Mouse (Mus musculus) left cerebral cortex, postnatal 25 days (tissue): ENCODE results near the gene Map4k3. TPM values are rescaled to one million over a fixed set of nuclear protein-coding genes. Genes with fewer than 3 reads are reported as not detected.

Experiments used
- DNase-seq, 2 experiments: peaks; one replicate each; pipeline ENCODE4 v3.0.0; 2022; ENCODE audit warnings: low spot score in 2 of 2, mixed read lengths in 1 of 2
- intact Hi-C: fragments of 180-260 bp; cut with DNase I; formaldehyde crosslinking; loops from one replicate; pipeline ENCODE4 v1.15.1; 2025
- total RNA-seq, 2 experiments: library from RNA; stranded (reverse); gene quantifications; 2 replicates each; pipeline ENCODE4 v1.2.3; 2021

Map4k3 gene
- total RNA-seq, 2 experiments from 2014 or later, result 62.3 to 72.3 TPM

DNA sequence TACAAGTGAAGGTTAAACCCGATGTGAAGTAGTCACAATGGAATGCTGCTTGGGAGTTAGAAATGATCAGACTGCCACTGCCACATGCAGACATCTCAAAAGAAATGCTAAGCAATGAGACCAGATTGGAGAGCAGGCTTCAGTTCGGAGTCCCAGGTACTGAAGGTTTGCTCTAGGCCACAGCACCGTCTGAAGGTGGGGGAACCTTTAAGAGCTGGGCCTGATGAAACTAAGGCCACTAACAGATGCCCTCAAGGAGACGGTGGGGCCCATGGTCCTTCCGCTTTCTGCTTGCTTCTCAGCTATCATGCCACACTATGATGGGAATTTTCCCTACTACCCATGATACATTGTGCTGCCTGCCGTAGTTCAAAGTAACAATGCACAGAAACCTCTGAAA lies 32.1 kb downstream of the Map4k3 start:
- no peak for DNase-seq
- intact Hi-C loops, result no loop called here

DNA sequence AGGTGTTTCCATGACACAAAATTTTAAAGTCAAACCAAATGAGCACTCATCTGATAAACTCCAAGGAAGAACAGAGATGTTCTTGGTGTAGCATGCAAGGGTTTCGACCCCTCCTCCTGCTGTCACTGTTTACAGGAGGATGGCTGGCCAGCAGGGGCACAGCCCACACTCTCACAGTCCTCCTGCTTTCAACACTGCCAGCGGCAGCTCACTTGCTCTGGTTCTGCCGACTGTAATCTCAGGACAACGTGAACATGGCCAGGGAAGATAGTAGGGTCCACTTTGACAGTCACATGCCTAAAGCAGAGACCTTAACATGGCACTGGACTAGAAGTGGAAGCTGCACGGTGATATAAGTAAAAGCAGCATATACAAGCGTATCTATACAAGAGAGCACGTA lies 34.6 kb downstream of the Map4k3 start:
- DNase-seq, result no peak
- intact Hi-C loops, result no loop called here

DNA sequence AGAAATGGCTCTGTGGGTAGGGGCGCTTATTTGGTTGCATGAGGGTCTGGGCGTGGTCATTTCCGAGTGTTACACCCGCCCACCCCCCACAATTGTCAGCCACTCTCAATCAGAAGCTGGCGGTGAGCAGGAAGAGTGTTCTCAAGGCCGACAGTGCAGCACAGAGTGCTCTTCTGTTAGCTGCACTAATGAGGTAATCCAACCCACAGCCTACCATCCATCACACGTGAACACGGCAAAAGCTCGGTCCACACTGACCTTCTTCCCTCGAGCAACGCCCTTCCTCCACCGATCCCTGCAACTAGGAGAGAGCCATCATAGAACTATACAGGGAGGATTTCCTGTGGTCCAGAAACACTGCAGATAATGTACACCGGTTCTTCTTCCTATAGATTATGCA lies 36.1 kb downstream of the Map4k3 start:
- intact Hi-C loops, result no loop called here
- DNase-seq, result no peak

DNA sequence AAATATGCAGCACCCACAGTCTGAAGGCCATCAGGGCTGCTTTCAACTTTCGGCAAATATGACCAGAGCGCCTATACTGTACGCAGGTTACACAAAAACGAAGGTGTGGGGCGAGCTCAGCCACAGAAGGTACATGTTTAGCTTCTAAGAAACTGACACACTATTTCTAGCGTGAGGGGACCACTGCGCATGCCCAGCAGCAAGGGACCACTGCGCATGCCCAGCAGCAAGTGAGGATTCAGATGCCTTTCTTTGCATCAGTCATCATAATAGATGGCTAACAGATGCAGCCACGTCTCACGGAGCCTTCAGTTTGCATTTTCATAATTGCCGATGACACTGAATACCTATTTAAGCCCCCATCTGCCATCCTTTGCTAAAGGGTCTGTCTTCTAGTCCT lies 39.6 kb downstream of the Map4k3 start:
- intact Hi-C loops, result no loop called here
- no peak for DNase-seq

DNA sequence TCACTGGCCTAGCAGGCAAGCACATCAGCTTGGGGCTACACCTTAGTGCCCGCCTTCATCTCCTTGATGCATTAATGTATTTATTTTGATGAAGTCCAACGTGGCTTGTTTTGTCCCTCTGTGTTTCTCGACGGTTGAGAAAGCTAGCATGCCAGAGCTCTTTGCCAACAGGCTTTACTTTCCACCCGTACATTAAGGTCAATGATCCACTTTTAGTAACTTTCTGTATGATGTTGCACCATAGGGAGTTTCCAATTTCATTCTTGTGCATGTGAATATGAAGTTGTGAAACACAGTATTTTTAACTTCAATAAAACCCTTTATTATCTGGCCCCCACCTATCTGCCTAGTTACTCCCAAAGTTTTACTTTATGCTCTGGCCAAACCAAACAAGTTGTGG lies 42.2 kb downstream of the Map4k3 start:
- intact Hi-C loops, result no loop called here
- DNase-seq, result no peak

DNA sequence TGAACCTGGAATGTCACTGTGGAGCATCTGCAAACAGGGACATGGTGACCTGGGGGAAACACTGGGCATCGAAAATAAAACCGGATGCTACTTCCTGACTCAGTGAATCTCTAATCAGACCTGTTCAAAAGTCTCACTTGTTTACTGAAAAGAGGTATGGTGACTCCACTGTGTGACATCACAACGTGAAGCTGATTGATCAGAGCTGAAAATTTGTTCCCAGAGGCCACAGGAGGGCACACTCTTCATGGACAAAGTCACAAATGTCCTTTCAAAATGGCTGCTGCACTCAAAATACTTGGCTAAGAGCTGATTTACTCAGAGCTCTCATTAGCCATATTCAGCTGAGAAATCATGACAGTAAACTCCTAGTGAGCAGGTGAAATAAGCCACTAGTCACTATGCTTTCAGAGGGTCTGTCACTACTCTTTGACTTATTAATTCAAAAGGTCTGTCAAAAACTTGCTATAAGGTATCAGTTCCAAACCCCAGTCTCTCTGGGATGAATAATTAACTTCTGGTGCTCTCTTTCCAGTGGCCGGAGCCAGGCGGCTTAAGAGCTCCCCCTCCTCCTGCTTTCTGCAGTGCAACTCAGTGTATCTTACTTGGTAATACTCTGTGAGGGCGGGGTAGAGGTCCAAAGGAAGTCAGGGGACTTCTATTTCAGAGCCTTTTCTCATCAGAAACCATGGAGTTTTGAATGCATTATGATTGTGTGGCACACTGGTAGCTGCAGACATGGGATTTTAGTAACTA lies 44.3 kb downstream of the Map4k3 start:
- intact Hi-C loops, result loop anchor here (5.0 kb wide), 1 partner anchor 43 kb away; the partner anchor contains the start of gene Map4k3
- DNase-seq, result no peak

DNA sequence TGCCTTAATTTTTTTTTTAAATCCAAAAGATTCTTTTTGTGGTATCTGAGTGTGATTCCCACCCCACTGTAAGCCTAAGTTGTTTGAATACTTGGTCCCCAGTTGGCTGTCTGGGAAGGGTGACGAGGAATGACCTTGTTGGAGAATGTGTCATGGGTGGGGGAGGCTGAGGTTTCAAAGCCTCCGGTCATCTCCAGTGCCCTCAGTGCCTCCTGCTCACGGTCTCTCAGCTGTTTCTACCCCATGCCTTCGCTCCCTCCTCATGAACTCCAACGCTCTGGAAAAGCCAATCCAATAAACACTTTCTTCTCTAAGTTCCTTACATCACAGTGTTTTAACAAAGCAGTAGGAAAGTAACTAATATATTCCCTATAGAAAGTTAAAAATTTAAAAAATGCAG lies 45.2 kb downstream of the Map4k3 start:
- intact Hi-C loops, result loop anchor here (5.0 kb wide), 1 partner anchor 44 kb away; the partner anchor contains the start of gene Map4k3
- no peak for DNase-seq

DNA sequence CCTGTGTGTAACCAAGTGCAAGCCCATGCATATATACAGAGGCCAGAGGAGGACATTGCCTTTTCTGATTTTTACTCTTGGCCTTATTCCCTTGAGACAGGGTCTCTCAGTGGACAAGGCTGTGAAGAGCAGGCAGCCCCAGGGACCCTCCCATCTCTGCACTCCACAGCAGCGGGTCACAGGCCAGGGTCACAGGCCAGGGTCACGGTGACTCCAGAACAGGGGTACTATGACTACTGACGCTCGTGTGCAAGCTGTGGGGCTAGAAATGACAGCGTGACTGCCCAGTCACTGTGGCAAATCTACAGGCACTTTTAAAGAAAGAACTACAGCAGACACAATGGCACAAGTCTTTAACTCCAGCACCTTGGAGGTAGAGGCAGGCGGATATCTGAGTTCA lies 50.1 kb downstream of the Map4k3 start:
- intact Hi-C loops, result no loop called here
- no peak for DNase-seq

DNA sequence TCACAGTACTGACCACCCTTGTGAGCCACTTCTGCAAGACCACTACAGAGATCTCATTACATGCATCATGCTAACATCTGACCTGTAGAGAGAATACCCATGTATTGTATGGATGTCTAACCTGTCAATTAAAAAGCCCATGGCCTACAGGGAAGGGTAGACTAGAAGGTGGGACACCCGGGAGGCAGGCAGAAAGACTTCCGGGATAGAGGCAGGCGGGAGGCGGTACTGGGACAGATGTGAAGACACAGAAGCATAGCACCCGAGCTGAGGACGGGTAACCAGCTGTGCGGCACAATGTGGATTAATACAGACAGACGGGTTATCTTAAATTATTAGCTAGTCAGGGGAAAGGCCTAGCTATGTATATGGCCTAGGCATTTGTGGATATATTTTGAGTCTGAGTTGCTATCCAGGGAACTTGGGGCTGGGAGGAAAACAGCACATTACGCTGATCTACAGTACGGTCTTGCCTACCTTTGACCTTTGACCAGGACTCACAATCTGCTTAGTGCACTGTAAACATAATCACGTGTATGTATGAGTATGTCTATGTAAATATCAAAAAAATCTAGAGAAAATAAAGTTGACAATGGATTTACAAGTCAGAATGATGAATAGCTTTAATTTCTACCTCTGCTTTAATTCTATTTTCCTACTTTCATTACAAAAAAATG lies 51.3 kb downstream of the Map4k3 start:
- DNase-seq, result no peak
- intact Hi-C loops, result no loop called here

DNA sequence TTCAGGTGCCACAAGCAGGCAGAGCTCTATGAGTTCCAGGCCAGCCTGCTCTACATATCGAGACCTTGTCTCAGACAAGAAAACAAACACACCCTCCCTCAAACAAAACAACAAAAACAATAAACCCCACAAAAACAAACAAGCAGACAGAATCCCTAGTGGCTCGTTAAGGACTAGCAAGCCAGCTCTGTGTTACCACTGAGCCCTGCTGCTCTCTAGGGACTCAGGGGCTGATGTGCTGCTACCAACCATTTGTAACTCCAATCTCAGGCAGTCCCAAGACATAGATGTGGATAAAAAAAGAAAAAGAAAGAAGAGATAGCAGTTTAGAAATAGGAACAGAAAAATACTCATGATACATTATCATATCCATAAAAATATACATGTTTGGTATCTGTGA lies 52.1 kb downstream of the Map4k3 start:
- DNase-seq, result no peak
- intact Hi-C loops, result no loop called here

DNA sequence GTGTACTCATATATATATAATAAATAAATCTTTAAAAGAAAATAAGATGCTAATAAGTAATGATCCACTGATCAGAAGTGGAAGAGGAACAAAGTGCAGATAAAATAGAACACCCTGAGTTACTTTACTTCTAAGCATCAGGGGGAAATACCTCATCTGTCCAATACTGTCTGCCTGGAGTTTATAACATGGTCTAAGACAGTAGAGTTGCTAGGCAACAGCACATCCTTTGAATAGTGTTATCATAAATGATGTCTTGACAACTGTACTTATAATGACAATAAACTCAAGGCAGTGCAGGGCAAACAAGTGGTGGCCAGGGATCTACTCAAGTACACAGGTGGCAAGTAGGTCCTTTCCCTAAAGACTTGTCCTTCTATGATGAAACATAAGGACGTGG lies 57.9 kb downstream of the Map4k3 start:
- intact Hi-C loops, result no loop called here
- DNase-seq, result no peak

DNA sequence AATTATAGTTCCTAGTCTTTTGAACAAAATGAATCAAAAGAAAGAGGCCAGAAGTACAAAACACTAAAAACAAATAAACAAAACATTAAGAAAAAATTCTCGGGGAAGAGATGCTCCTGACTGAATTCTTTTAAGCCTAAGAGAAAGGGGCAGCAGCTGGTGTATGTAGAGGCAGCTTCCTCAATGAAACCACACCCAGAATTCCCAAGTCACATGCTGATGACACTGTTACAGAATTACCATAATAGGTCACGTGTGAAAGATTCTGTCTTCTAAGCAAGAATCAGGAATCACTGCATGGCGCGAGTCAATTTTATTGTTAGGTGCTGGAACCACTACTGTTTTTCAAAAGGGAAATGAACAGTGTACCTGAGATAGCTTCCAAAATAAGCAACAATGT lies 64.7 kb downstream of the Map4k3 start:
- no peak for DNase-seq
- intact Hi-C loops, result no loop called here

DNA sequence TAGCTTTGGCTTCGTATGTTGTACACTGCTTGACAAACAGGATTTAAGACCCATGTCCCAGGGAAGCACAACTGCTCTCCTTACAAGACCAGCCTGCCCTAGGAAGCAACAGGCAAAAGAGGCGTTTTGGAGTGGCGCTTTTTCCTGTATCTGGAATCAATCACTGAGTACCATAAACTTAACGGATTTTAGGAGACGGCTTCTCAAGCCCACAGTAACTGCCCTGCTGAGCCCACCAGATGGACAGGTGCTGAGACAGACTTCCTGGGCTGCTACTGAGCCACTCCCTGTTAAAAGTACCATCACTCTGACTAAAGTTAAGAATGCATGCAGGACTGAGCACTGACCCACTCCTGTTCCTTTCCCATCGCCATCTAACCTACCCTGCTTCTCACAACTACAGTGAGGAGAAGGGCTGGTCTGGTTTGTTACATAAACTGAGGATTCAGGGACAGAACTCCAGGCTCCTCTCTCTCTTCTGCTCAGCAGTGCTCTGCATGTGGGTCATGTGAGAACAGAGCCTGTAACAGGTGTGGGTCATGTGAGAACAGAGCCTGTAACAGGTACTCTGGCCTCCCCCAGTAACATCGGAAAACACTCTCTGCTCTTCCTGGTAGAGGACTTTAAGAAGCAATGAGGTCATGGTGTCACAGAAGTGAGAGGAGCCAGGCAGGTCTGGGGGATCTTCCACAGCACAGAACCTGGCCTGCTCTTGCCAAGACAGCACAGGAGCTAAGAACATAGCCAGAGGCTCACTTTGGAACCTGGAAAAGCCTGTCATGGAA lies 65.3 kb downstream of the Map4k3 start:
- intact Hi-C loops, result no loop called here
- DNase-seq, result no peak

DNA sequence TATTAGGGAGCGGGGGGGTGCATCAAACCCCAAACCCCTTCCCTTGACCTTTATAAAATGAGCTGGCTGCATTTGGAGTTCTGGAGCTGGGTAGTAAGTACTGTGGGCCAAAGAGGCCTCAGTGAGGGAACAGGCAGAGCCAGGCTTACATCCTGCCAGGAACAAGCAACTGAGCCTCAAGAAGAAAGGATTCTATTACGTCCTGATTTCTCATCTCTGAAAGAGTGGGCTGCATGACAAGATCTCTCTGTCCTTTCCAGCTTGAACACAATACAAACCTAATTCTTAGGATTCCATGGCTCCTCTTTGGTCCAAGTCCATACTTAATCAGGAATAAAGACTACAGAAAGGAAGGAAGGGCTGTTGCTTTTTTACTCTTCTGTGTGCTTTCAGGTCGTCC lies 66.4 kb downstream of the Map4k3 start:
- no peak for DNase-seq
- intact Hi-C loops, result no loop called here

DNA sequence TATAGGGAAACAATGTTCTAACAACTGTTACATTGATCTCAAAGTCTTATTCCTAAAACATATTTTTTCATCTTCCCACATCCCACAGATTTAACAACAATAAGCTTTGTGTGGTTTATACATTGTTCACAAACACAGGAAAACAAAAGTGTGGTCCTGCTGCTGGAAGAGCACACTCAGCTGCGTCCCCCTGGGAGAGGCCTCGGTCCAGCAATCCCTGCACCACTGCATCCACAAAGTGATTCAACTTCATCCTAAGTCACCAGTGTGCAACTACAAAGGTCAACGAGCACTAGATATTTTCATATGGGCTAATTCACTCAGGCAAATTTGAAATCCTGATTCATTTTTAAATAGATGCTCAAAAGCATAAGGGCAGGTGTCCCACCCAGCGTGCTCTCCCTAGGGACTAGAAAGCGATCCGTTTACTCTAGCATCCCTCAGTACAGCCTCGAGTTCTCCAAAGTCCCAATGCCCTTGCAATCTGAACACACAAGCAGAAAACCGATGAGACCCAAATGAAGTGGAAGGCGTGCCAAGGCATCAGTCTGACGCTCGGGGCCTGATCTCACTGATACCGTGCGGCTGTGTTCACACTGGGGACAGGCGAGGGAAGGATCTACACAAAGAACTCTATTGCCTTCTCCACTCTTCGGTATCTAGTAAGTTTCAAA lies 67.4 kb downstream of the Map4k3 start:
- no peak for DNase-seq
- intact Hi-C loops, result no loop called here

DNA sequence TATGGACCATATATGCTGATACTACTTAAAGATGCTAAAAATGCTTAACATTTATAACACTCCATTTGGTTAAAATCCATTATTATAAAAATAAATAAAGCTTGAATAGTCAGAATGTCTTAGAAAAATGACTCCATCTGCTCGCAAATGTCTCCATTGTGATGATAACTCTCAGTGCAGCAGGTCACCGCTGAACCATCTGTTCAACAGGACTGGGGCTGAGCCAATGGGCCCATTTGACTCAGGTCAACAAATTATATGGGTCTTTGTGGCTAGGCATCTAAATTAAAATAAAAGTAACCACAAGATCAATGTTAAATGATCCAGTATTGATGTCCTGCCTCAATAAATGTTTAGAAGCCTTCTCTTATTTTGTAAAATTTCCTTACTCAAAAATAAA lies 68.1 kb downstream of the Map4k3 start:
- intact Hi-C loops, result no loop called here
- no peak for DNase-seq

DNA sequence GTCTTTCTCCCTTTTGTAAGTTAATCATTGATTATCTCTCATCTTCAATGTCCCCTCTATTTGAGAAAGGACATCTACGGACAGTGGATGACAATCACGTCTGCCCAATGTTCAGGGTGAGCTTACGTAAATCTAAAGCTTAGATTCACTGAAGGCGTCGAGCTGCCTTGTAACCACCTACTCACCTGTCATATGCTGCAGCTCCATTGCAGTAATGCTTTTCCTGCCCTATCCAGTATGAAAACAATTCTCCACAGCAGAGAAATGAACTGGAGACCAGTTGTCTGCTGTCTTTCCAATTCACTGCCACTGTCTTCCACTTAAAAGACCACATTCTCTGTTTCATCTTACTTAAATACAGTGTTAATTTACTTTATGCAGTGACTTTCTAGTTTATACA lies 68.5 kb downstream of the Map4k3 start:
- peak in 1 of 2 experiments; percentile 28 for DNase-seq
- intact Hi-C loops, result no loop called here

DNA sequence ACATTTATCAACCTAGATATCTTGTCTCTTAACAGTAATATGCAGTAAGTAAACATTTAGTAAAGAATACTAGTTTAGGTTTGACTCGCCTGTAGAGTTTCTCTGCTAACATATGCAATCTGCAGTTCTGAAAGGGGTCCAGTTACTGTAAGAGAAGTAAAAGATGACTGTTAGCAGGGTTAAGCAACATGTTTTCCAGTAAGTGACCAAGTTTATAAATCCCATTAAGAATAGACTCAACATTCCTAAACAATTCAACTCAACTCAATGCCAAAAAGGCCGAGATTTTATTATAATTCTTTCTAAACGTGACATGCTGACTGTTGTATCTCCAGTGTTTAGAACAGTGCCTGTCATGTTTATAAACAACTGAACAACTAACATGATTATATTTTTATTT lies 74.0 kb downstream of the Map4k3 start:
- intact Hi-C loops, result no loop called here
- no peak for DNase-seq

DNA sequence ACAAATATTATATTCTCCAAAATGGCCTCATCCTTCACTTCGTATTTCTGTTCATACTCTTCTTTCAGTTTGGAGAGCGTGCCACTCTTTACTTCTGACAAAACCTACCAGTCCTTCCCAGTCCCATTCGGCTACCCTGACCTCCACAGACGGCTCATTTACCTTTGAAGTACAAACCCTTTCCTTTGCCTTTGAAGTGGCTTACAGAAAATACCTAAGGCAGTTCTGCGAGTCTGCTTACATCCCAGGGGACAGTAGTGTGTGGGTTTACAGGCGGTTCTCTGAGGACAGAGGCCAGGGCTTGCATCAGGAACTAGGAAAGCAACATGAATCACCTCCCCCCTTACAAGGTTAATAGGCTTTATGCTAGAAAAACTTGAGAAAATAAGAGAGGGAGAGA lies 75.5 kb downstream of the Map4k3 start:
- intact Hi-C loops, result no loop called here
- no peak for DNase-seq

DNA sequence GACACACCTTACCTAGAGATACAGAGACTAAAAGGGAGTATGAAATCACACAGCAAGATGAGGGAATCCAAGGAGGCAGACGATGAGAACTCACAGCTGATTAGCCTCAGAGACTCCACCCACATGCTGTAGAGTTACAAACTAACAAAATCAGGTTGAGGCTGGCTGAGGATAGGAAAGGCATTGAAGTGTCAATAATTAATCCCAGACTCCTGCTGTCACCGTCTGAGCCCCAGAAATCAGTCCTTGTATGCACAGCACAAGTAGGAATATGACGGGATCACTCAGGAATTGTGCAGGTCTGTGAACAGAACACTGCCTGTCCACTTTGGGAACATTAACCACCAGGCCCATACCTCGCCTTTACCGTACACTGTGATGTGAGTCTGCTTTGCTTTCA lies 81.4 kb downstream of the Map4k3 start:
- no peak for DNase-seq
- intact Hi-C loops, result no loop called here
